Mouse (Mus musculus) heart, postnatal 0 days (tissue): ENCODE measurements around the gene Nedd4. TPM values are rescaled to one million over a fixed set of nuclear protein-coding genes. Genes with fewer than 3 reads are reported as not detected.

ENCODE experiments used
- ATAC-seq: fragments of 200-750 bp; cut with Nextera tagmentation; 2 replicates; pipeline ENCODE4 v1.8.0; 2017; ENCODE audit warnings: low read depth, moderate number of reproducible peaks, moderate library complexity; ENCODE audit not compliant: insufficient read depth
- DNase-seq: peaks from one replicate; pipeline ENCODE4 v3.0.0-alpha.2; 2016; ENCODE audit warnings: low spot score
- H3K27ac ChIP-seq: fragments of 300-500 bp; sonication (generic); 2 replicates; pipeline ENCODE4 v1.5.1; 2014; ENCODE audit warnings: low read depth, mild to moderate bottlenecking
- H3K27me3 ChIP-seq: fragments of 300-500 bp; sonication (generic); 2 replicates; pipeline ENCODE4 v1.6.1; 2014; ENCODE audit warnings: low read length, mixed read lengths; ENCODE audit not compliant: control insufficient read depth, insufficient read depth
- H3K36me3 ChIP-seq: fragments of 300-500 bp; sonication (generic); replicated peaks from 2 replicates; pipeline ENCODE4 v1.6.1; 2014; ENCODE audit warnings: low read length, mixed read lengths; ENCODE audit not compliant: control insufficient read depth, insufficient read depth
- H3K4me1 ChIP-seq: fragments of 300-500 bp; sonication (generic); 2 replicates; pipeline ENCODE4 v1.6.1; 2014; ENCODE audit warnings: antibody characterized with exemption; ENCODE audit not compliant: control insufficient read depth, insufficient read depth
- H3K4me2 ChIP-seq: fragments of 300-500 bp; sonication (generic); 2 replicates; pipeline ENCODE4 v1.6.1; 2014; ENCODE audit warnings: low read depth, mild to moderate bottlenecking, low read length, moderate library complexity
- H3K4me3 ChIP-seq: fragments of 300-500 bp; sonication (generic); 2 replicates; pipeline ENCODE4 v1.5.1; 2014; ENCODE audit warnings: low read depth, low read length
- H3K9ac ChIP-seq: fragments of 300-500 bp; sonication (generic); replicated peaks from 2 replicates; pipeline ENCODE4 v1.6.1; 2014; ENCODE audit warnings: low read depth, low read length, mixed read lengths
- H3K9me3 ChIP-seq: fragments of 300-500 bp; sonication (generic); replicated peaks from 2 replicates; pipeline ENCODE4 v1.6.1; 2016; ENCODE audit warnings: low read length; ENCODE audit not compliant: control insufficient read depth
- CTCF ChIP-seq: IDR thresholded peaks from 2 replicates; pipeline ENCODE4 v1.5.1; 2016; ENCODE audit warnings: antibody characterized with exemption, control low read depth, low read depth
- EP300 ChIP-seq: IDR thresholded peaks from 2 replicates; pipeline ENCODE4 v1.6.1; 2016; ENCODE audit warnings: antibody characterized with exemption, low read depth
- WGBS: fragments of 180-500 bp; shearing (Covaris S2); extraction: QIAGEN DNeasy Blood & Tissue Kit; methylation state at CpG from one replicate; pipeline ENCODE4 v1.1.7; 2014; 5-methylcytosine and 5-hydroxymethylcytosine counted together
- polyA plus RNA-seq: library from polyadenylated mRNA; unstranded; fragments of >200 nt; fragmentation: Nextera tagmentation; extraction: Ambion mirVana; gene quantifications from 2 replicates; pipeline ENCODE4 v1.2.1, GENCODE M21; 2015
- total RNA-seq: library from RNA; depleted of rRNA; stranded (reverse); fragments of >200 nt; gene quantifications from 2 replicates; pipeline ENCODE4 v1.2.3, GENCODE M21; 2014; ENCODE audit warnings: low replicate concordance

The Nedd4 gene
- total and polyA plus RNA-seq, 2 experiments from 2014 or later = 303 to 444 TPM

DNA sequence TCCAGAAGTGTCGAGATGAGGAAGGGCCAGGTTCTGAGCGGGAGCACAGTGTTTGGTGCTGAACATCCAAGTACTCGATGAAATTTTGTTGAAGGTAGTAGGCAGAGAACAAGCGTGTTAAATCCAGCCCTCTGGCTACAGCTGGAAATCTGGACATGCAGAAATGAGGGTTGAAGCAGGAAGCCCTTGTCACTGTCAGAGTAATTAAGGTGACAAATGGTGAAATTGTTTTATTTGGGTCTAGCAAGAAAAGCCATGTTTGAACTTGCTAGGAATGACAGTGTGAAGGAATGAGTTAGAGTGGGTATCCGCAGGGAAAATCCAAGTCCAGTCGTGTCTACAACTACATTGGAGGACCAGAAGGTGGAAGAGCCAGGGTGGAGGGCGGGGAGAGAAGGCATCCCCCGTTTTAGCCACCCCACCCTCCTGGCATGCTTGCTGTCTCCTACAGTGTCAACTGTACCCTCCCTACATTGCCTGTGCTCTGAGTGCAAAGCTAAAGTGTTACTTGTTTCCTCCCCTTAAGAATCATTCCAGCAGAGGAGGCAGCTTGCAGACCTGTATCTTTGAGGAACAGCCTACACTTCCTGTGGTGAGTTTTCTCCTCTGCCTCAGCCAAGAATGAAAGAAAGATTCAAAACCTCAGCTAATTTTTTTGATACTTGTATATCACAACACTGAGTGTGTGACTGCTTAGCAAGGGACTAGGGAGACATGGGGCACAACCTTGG lies 62.5 kb downstream of the Nedd4 start:
- DNase-seq (no peak), ATAC-seq (no peak)
- Histone ChIP-seq H3K4me2 (no peak overlapping the region), H3K27me3 (no peaks in the 10 kb centered on the region), H3K27ac (no peak overlapping the region), H3K4me1 (no peaks in the 10 kb centered on the region), H3K9me3 (no peaks in the 10 kb centered on the region), H3K4me3 (no peak overlapping the region), H3K9ac (no peak overlapping the region), H3K36me3 (peaks cover 94% of the 10 kb centered on the region)
- 66% methylated on average over 8 of the region's 8 CpGs for WGBS
- TF ChIP-seq CTCF = no peak
- TF ChIP-seq EP300 = no peak

DNA sequence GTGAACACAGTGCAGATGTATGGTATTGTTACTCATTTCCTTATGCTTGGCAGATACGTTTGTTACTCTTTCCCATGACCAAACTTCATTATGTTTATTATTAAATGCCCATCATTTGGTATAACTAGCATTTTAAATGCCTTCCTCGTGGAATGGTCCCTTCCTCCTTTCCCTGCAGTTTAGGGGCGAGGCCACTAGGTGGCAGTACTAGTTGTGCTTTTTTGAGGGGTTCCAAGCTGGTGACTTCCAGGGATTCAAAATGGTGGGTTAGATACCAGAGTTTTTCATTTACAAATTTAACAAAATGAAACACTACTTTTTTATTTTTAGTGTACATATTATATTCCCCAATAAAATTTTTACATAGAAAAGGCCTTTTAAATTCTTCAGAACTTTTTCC lies 71.8 kb downstream of the Nedd4 start:
- WGBS = 38% methylated on average over 3 of the region's 3 CpGs
- TF ChIP-seq EP300 (no peak), CTCF (peak; percentile 85)

GRCm38 (mm10) chr9:72735822-72736410 lies 73.8 kb downstream of the Nedd4 start:
- 77% methylated on average over 3 of the region's 3 CpGs for WGBS
- no peak for ATAC-seq
- no peak for DNase-seq

More for the DNA sequence above, 71.8 kb downstream of the Nedd4 start:
- no peak for ATAC-seq
- no peaks in the 10 kb centered on the region for H3K9me3 ChIP-seq
- no peak overlapping the region for H3K9ac ChIP-seq
- no peaks in the 10 kb centered on the region for H3K27me3 ChIP-seq
- peaks cover 91% of the 10 kb centered on the region for H3K36me3 ChIP-seq
- DNase-seq = peak; percentile 55
- no peak overlapping the region for H3K4me3 ChIP-seq
- no peak overlapping the region for H3K27ac ChIP-seq
- no peak overlapping the region for H3K4me2 ChIP-seq
- H3K4me1 ChIP-seq = no peaks in the 10 kb centered on the region

GRCm38 (mm10) chr9:72741206-72741605 lies 79.1 kb downstream of the Nedd4 start:
- Histone ChIP-seq H3K4me2 (no peak overlapping the region), H3K9me3 (no peaks in the 10 kb centered on the region), H3K27ac (no peak overlapping the region), H3K36me3 (peaks cover 98% of the 10 kb centered on the region), H3K4me3 (no peak overlapping the region), H3K9ac (no peak overlapping the region), H3K4me1 (no peaks in the 10 kb centered on the region), H3K27me3 (no peaks in the 10 kb centered on the region)
- TF ChIP-seq EP300 = no peak
- TF ChIP-seq CTCF = no peak
- DNase-seq (no peak), ATAC-seq (no peak)
- WGBS = 92% methylated on average over 6 of the region's 6 CpGs

More at GRCm38 (mm10) chr9:72735822-72736410, 73.8 kb downstream of the Nedd4 start:
- Histone ChIP-seq H3K4me2 (no peak overlapping the region), H3K27me3 (no peaks in the 10 kb centered on the region), H3K9me3 (no peaks in the 10 kb centered on the region), H3K4me1 (no peaks in the 10 kb centered on the region), H3K4me3 (no peak overlapping the region), H3K36me3 (peaks cover 95% of the 10 kb centered on the region), H3K9ac (no peak overlapping the region), H3K27ac (no peak overlapping the region)
- TF ChIP-seq CTCF (peak; percentile 73), EP300 (no peak)

GRCm38 (mm10) chr9:72746278-72746677 lies 84.1 kb downstream of the Nedd4 start:
- ATAC-seq = no peak
- 79% methylated on average over 5 of the region's 5 CpGs for WGBS
- TF ChIP-seq EP300 (no peak), CTCF (no peak)

DNA sequence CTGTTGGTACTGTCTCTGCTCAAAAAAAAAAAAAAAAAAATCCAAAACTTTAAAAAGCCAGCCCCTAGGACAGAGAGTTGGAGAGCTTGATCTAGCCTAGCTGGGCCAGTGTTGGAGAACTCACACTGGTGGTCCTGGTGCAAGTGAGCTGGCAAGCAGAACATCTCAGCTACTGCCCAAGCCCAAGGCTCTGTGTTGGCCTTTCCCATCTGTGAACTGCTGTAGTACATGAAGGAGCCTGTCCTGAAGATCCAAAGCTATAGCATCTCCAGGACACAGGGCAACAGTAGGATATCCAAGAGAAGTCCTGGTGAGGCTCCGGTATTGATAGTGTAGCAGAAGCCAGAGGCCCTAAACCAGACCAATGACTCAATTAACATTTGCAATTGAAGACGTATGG lies 88.1 kb downstream of the Nedd4 start:
- Histone ChIP-seq H3K4me1 (no peaks in the 10 kb centered on the region), H3K9me3 (no peaks in the 10 kb centered on the region), H3K4me3 (no peak overlapping the region), H3K36me3 (peaks cover 41% of the 10 kb centered on the region), H3K27ac (no peak overlapping the region), H3K4me2 (no peak overlapping the region), H3K27me3 (no peaks in the 10 kb centered on the region), H3K9ac (no peak overlapping the region)
- ATAC-seq (no peak), DNase-seq (no peak)
- TF ChIP-seq EP300 (no peak), CTCF (0 out of 2 replicates have a peak, but pooled peaks have one; percentile 6)
- 65% methylated on average over 2 of the region's 2 CpGs for WGBS

More at GRCm38 (mm10) chr9:72746278-72746677, 84.1 kb downstream of the Nedd4 start:
- Histone ChIP-seq H3K9me3 (no peaks in the 10 kb centered on the region), H3K27me3 (no peaks in the 10 kb centered on the region), H3K27ac (no peak overlapping the region), H3K9ac (no peak overlapping the region), H3K4me2 (no peak overlapping the region), H3K36me3 (peaks cover 79% of the 10 kb centered on the region), H3K4me3 (no peak overlapping the region), H3K4me1 (no peaks in the 10 kb centered on the region)
- DNase-seq = no peak
